27 mouse cellular contexts compared by ENCODE assay signal in genomic region chr14:122062411-122063090, GRCm38 (mm10). TPM values are rescaled to one million over a fixed set of nuclear protein-coding genes. Genes with fewer than 3 reads are reported as not detected.
DNase-seq lines count a peak whose midpoint lies in the region; ATAC-seq and TF ChIP-seq lines count a peak whose summit lies in the region.
"Had no signal": no experiment of that assay in that cellular context is flagged by ENCODE, and none has a peak within 500 bp of the region (broad histone marks: within the 10 kb centered on the region; RNA-seq: fewer than 3 reads in every experiment).

No protein-coding gene starts in this region.

- H3K27ac ChIP-seq in CH12.LX (ENCODE audit: insufficient read depth, low read depth) = no peak overlapping the region
- H3K27ac ChIP-seq in bone marrow, adult 2 months (ENCODE audit: control insufficient read depth, insufficient read depth, low read depth, low read length, poor library complexity) = peak overlapping the region; percentile 38
- H3K27ac ChIP-seq: heart, adult 2 months; heart, embryonic 13.5 days; hindbrain, embryonic 12.5 days; limb, embryonic 12.5 days; midbrain, embryonic 12.5 days had no signal

- WGBS in bone marrow, adult 2 months = 74% methylated on average over 10 of the region's 10 CpGs

- H3K9ac ChIP-seq in CH12.LX (ENCODE audit: insufficient read depth, low read depth) = no peak overlapping the region
- H3K9ac ChIP-seq: forebrain, postnatal 0 days; heart, embryonic 13.5 days; hindbrain, embryonic 12.5 days; limb, embryonic 12.5 days; midbrain, embryonic 12.5 days had no signal

- no peak for ATAC-seq in erythroblast, adult 5-6 weeks (replicated peaks; ENCODE audit: low FRiP score, poor library complexity, severe bottlenecking)
- ATAC-seq: forebrain, postnatal 0 days had no signal

- dilution Hi-C loops in CH12.LX (cut with MboI; ENCODE audit: extremely low pct_ligation_motif_present, extremely low pct_unique_long_range_greater_than_20kb, low sequenced_read_pairs) = no loop called here

- no peaks in the 10 kb centered on the region for H3K79me2 ChIP-seq in CH12.LX (replicated peaks; ENCODE audit: control insufficient read depth, extremely low read depth, insufficient read depth, poor library complexity, severe bottlenecking)

- DNase-seq in thymus, postnatal 0 days (ENCODE audit: low spot score) = peak; percentile 40
- DNase-seq in thymus, adult 18-20 months = no peak
- DNase-seq in CH12.LX (ENCODE audit: extremely low read depth) = no peak
- peak; percentile 70 for DNase-seq in splenic B cell, adult 2 months (ENCODE audit: low read depth, low spot score)
- no peak for DNase-seq in layer of hippocampus, adult 11-12 months (ENCODE audit: low spot score)
- DNase-seq in adrenal gland, postnatal 25 days = no peak
- DNase-seq: adrenal gland, adult 2 months; cerebellum, adult 18-20 months; cerebellum, postnatal 14 days; forebrain, postnatal 0 days; gastrocnemius, postnatal 14 days; heart, adult 2 months; kidney, adult 9 months; kidney, postnatal 25 days; layer of hippocampus, postnatal 36 days; lung, adult 2 months had no signal

- peaks cover 4% of the 10 kb centered on the region for H3K9me3 ChIP-seq in CH12.LX (replicated peaks; ENCODE audit: low read length)
- H3K9me3 ChIP-seq: heart, embryonic 13.5 days; hindbrain, embryonic 12.5 days; limb, embryonic 12.5 days; midbrain, embryonic 12.5 days had no signal

- TF ChIP-seq POLR2A in CH12.LX (IDR thresholded peaks at IDR 0.05; ENCODE audit: low read depth, low read length) = no peak
- TF ChIP-seq POLR2A in bone marrow, adult 2 months (IDR thresholded peaks at IDR 0.05; ENCODE audit: borderline replicate concordance, control insufficient read depth, low read depth, low read length) = no peak

- no peak overlapping the region for H3K4me2 ChIP-seq in CH12.LX (ENCODE audit: insufficient read depth, low read depth, poor library complexity, severe bottlenecking)
- H3K4me2 ChIP-seq: heart, embryonic 13.5 days; hindbrain, embryonic 12.5 days; limb, embryonic 12.5 days; liver, embryonic 11.5 days; midbrain, embryonic 12.5 days had no signal

- H3K4me1 ChIP-seq in CH12.LX (ENCODE audit: control insufficient read depth in 1 of 2, insufficient read depth in 2 of 2) = peaks cover 50 to 97% of the 10 kb centered on the region in 2 experiments
- H3K4me1 ChIP-seq in bone marrow, adult 2 months (ENCODE audit: control insufficient read depth, insufficient read depth, low read length) = peaks cover 21% of the 10 kb centered on the region
- H3K4me1 ChIP-seq: hindbrain, embryonic 12.5 days; limb, embryonic 12.5 days; midbrain, embryonic 12.5 days had no signal

- TF ChIP-seq EP300 in CH12.LX (IDR thresholded peaks at IDR 0.05; ENCODE audit: low read length) = no peak

- H3K4me3 ChIP-seq in CH12.LX (replicated peaks in 1 of 3; ENCODE audit: low read depth in 2 of 3, low read length in 2 of 3, poor library complexity in 1 of 3) = no peak overlapping the region
- no peak overlapping the region for H3K4me3 ChIP-seq in bone marrow, adult 2 months (replicated peaks; ENCODE audit: control insufficient read depth, low read depth, low read length)
- H3K4me3 ChIP-seq: heart, adult 2 months; heart, embryonic 13.5 days; hindbrain, embryonic 12.5 days; limb, embryonic 12.5 days; midbrain, embryonic 12.5 days had no signal

- TF ChIP-seq CTCF in CH12.LX (conservative IDR thresholded peaks at IDR 0.05 in 1 of 2, IDR thresholded peaks at IDR 0.05 in 1 of 2; ENCODE audit: low read depth in 2 of 2, low read length in 2 of 2) = peak in 1 of 2 experiments; percentile 47; a peak in 2 of 4 replicates
- TF ChIP-seq CTCF in bone marrow, adult 2 months (IDR thresholded peaks at IDR 0.05; ENCODE audit: control insufficient read depth, insufficient read depth, low read length) = peak; percentile 45; the same call in 1 of the 2 replicates

- H3K36me3 ChIP-seq in CH12.LX (replicated peaks in 1 of 2; ENCODE audit: control insufficient read depth in 1 of 2, insufficient read depth in 1 of 2, low read length in 1 of 2) = no peaks in the 10 kb centered on the region
- H3K36me3 ChIP-seq in splenic B cell, adult 2 months (ENCODE audit: control insufficient read depth, insufficient read depth, low read length, poor library complexity, severe bottlenecking) = no peaks in the 10 kb centered on the region; the same call in 1 of the 2 replicates
- H3K36me3 ChIP-seq: heart, embryonic 13.5 days; hindbrain, embryonic 12.5 days; limb, embryonic 12.5 days; midbrain, embryonic 12.5 days had no signal

- in situ Hi-C loops in CH12.LX (cut with MboI; ENCODE audit: low pct_ligation_motif_present, low pct_unique_long_range_greater_than_20kb, low sequenced_read_pairs) = loop anchor here (5.0 to 10.0 kb wide), 3 partner anchors 112 to 195 kb away; no protein-coding TSS in a partner anchor

- H3K27me3 ChIP-seq in CH12.LX (replicated peaks) = no peaks in the 10 kb centered on the region
- no peaks in the 10 kb centered on the region for H3K27me3 ChIP-seq in splenic B cell, adult 2 months (ENCODE audit: control insufficient read depth, insufficient read depth, low read length, poor library complexity, severe bottlenecking)
- H3K27me3 ChIP-seq: hindbrain, embryonic 12.5 days; limb, embryonic 12.5 days; midbrain, embryonic 12.5 days had no signal

- TF ChIP-seq RAD21 in CH12.LX (IDR thresholded peaks at IDR 0.05; ENCODE audit: low read depth, low read length) = peak; percentile 34

TF ChIP-seq in CH12.LX, 34 proteins besides CTCF, POLR2A, EP300 and RAD21:
- TF ChIP-seq IRF4 (IDR thresholded peaks at IDR 0.05; ENCODE audit: low read depth, low read length) (no peak), SMC3 (IDR thresholded peaks at IDR 0.05; ENCODE audit: low read depth, low read length) (peak; percentile 33)

RNA-seq across cellular contexts. Expression of gene Timm8a2, which starts 28.1 kb away (rescaled TPM):
- polyA plus RNA-seq in thymus, postnatal 0 days (2015; fragmentation: Nextera tagmentation; extraction: Ambion mirVana) = 0.21 TPM in 1 of 2 replicates, not detected in the other
- total RNA-seq in CH12.LX (2012; rRNA removed) = not detected in 2 replicates
- not detected in 2 replicates for total RNA-seq in CH12.LX (2014; rRNA removed)
- not detected in 2 replicates for polyA plus RNA-seq in CH12.LX (2012; ENCODE audit: insufficient read length, low read depth)
- not detected in 2 replicates for polyA plus RNA-seq in bone marrow, adult 2 months (2011; ENCODE audit: insufficient read depth, insufficient read length, low replicate concordance, missing spikeins)
- not detected in 2 replicates for total RNA-seq in erythroblast, adult 5-6 weeks (2015; ENCODE audit: low replicate concordance)
- total RNA-seq in erythroblast, adult 5-6 weeks (2017; ENCODE audit: low replicate concordance) = not detected in 2 replicates
- total RNA-seq in adrenal gland, postnatal 25 days (2021) = not detected in 2 replicates
- total RNA-seq: adrenal gland, adult 2 months; forebrain, postnatal 0 days; gastrocnemius, postnatal 14 days; heart, adult 2 months; heart, postnatal 25 days; layer of hippocampus, adult 8-10 months had no signal
- polyA plus RNA-seq: adrenal gland, adult 2 months; embryonic facial prominence, embryonic 14.5 days; forebrain, postnatal 0 days; heart, adult 2 months; heart, embryonic 13.5 days; hindbrain, embryonic 12.5 days; limb, embryonic 12.5 days; liver, embryonic 11.5 days; lung, adult 2 months; midbrain, embryonic 12.5 days; stomach, embryonic 14.5 days had no signal

RNA-seq across cellular contexts. Expression of gene Tm9sf2, which starts 44.3 kb away (rescaled TPM):
- 121 and 127 TPM in 2 replicates for polyA plus RNA-seq in thymus, postnatal 0 days (2015; fragmentation: Nextera tagmentation; extraction: Ambion mirVana)
- total RNA-seq in CH12.LX (2012; rRNA removed) (49.2 and 59.6 TPM in 2 replicates), CH12.LX (2014; rRNA removed) (108 and 119 TPM in 2 replicates)
- polyA plus RNA-seq in CH12.LX (2012; ENCODE audit: insufficient read length, low read depth) = 73.1 and 85.5 TPM in 2 replicates
- 17.1 and 22.3 TPM in 2 replicates for polyA plus RNA-seq in bone marrow, adult 2 months (2011; ENCODE audit: insufficient read depth, insufficient read length, low replicate concordance, missing spikeins)
- 26.7 and 34.9 TPM in 2 replicates for total RNA-seq in erythroblast, adult 5-6 weeks (2015; ENCODE audit: low replicate concordance)
- 28.7 and 35.7 TPM in 2 replicates for total RNA-seq in erythroblast, adult 5-6 weeks (2017; ENCODE audit: low replicate concordance)
- total RNA-seq in adrenal gland, postnatal 25 days (2021) = 143 and 162 TPM in 2 replicates

Comparison
In these comparisons a context has a peak if more than half of its experiments do, and no peak if none do; other contexts are left out.
1. DNase-seq: peak in thymus, postnatal 0 days (single experiment) and splenic B cell, adult 2 months (single experiment); none in thymus, adult 18-20 months (0 of 2), CH12.LX (single experiment), layer of hippocampus, adult 11-12 months (single experiment) and adrenal gland, postnatal 25 days (single experiment).